Mouse (Mus musculus) midbrain, embryonic 12.5 days (tissue): ENCODE measurements around the gene Naa38. TPM values are rescaled to one million over a fixed set of nuclear protein-coding genes. Genes with fewer than 3 reads are reported as not detected.
A peak's percentile ranks its signal among the peaks of the same experiment; 100 is the strongest.

Source experiments
- ATAC-seq: fragments of 200-750 bp; cut with Nextera tagmentation; 2 replicates; pipeline ENCODE4 v1.8.0; 2017; ENCODE audit warnings: low read depth, moderate TSS enrichment, moderate library complexity; ENCODE audit not compliant: low FRiP score
- H3K27ac ChIP-seq: fragments of 300-500 bp; sonication (generic); replicated peaks from 2 replicates; pipeline ENCODE4 v1.5.1; 2016; ENCODE audit warnings: mild to moderate bottlenecking
- H3K27me3 ChIP-seq: fragments of 300-500 bp; sonication (generic); 2 replicates; pipeline ENCODE4 v1.6.1; 2016; ENCODE audit warnings: mild to moderate bottlenecking
- H3K36me3 ChIP-seq: fragments of 300-500 bp; sonication (generic); 2 replicates; pipeline ENCODE4 v1.6.1; 2016
- H3K4me1 ChIP-seq: fragments of 300-500 bp; sonication (generic); 2 replicates; pipeline ENCODE4 v1.6.1; 2016
- H3K4me2 ChIP-seq: fragments of 300-500 bp; sonication (generic); replicated peaks from 2 replicates; pipeline ENCODE4 v1.6.1; 2016; ENCODE audit warnings: mild to moderate bottlenecking, moderate library complexity
- H3K4me3 ChIP-seq: fragments of 300-500 bp; sonication (generic); 2 replicates; pipeline ENCODE4 v1.5.1; 2016; ENCODE audit warnings: mild to moderate bottlenecking
- H3K9ac ChIP-seq: fragments of 300-500 bp; sonication (generic); replicated peaks from 2 replicates; pipeline ENCODE4 v1.6.1; 2016; ENCODE audit warnings: mild to moderate bottlenecking, moderate library complexity
- H3K9me3 ChIP-seq: fragments of 300-500 bp; sonication (generic); 2 replicates; pipeline ENCODE4 v1.6.1; 2016; ENCODE audit warnings: mild to moderate bottlenecking
- WGBS: fragments of 180-500 bp; shearing (Covaris S2); methylation state at CpG from one replicate; pipeline ENCODE4 v1.1.7; 2016; 5-methylcytosine and 5-hydroxymethylcytosine counted together
- polyA plus RNA-seq: library from polyadenylated mRNA; unstranded; fragments of >200 nt; fragmentation: Nextera tagmentation; extraction: Ambion mirVana; gene quantifications from 2 replicates; pipeline ENCODE4 v1.2.1, GENCODE M21; 2016

The Naa38 gene
- polyA plus RNA-seq, 1 experiment from 2014 or later, result 105 TPM

GRCm38 (mm10) chr11:69367616-69368355 lies 27.5 kb upstream of the Naa38 start:
- WGBS, result under 1% methylated on average over 20 of the region's 22 CpGs
- peaks cover 62% of the 10 kb centered on the region for H3K4me1 ChIP-seq
- peak overlapping the region; percentile 87 for H3K4me2 ChIP-seq
- peak overlapping the region; percentile 100 for H3K27ac ChIP-seq
- no peaks in the 10 kb centered on the region for H3K9me3 ChIP-seq
- peak; percentile 16 for ATAC-seq
- H3K36me3 ChIP-seq, result peaks cover 26% of the 10 kb centered on the region
- H3K4me3 ChIP-seq, result peak overlapping the region; percentile 98
- H3K9ac ChIP-seq, result peak overlapping the region; percentile 99
- no peaks in the 10 kb centered on the region for H3K27me3 ChIP-seq

GRCm38 (mm10) chr11:69368356-69369214 lies 26.7 kb upstream of the Naa38 start:
- H3K4me3 ChIP-seq, result peak overlapping the region; percentile 98
- peaks cover 62% of the 10 kb centered on the region for H3K4me1 ChIP-seq
- peaks cover 24% of the 10 kb centered on the region for H3K36me3 ChIP-seq
- H3K9me3 ChIP-seq, result no peaks in the 10 kb centered on the region
- peak overlapping the region; percentile 100 for H3K27ac ChIP-seq
- H3K9ac ChIP-seq, result peak overlapping the region; percentile 99
- H3K4me2 ChIP-seq, result peak overlapping the region; percentile 87
- no peaks in the 10 kb centered on the region for H3K27me3 ChIP-seq
- 0 out of 2 replicates have a peak, but pooled peaks have one; percentile 24 for ATAC-seq
- WGBS, result under 1% methylated on average over 63 of the region's 106 CpGs

- no peak for ATAC-seq
- Histone ChIP-seq H3K27ac (peak within 1 kb of the TSS; percentile 100), H3K4me2 (peak within 1 kb of the TSS; percentile 87), H3K27me3 (no peaks in the 10 kb centered on the region), H3K9ac (peak within 1 kb of the TSS; percentile 99), H3K4me3 (peak within 1 kb of the TSS; percentile 98), H3K4me1 (peaks cover 56% of the 10 kb centered on the region), H3K9me3 (no peaks in the 10 kb centered on the region), H3K36me3 (peaks cover 16% of the 10 kb centered on the region)
- WGBS, result 4% methylated on average over 13 of the region's 34 CpGs
Observed at GRCm38 (mm10) chr11:69369215-69369989, 25.9 kb upstream of the Naa38 start, which contains the start of gene Chd3. Gene Chd3, minus strand, starts transcription at chr11:69369406.

- H3K4me1 ChIP-seq, result peaks cover 48% of the 10 kb centered on the region
Observed at GRCm38 (mm10) chr11:69369990-69370816, 25.1 kb upstream of the Naa38 start.

GRCm38 (mm10) chr11:69370817-69371215 lies 24.5 kb upstream of the Naa38 start:
- Histone ChIP-seq H3K4me3 (peak overlapping the region; percentile 17), H3K9me3 (no peaks in the 10 kb centered on the region), H3K4me1 (peaks cover 42% of the 10 kb centered on the region), H3K27ac (peak overlapping the region; percentile 78), H3K9ac (no peak overlapping the region; the same call in 1 of the 2 replicates), H3K4me2 (peak overlapping the region; percentile 39), H3K27me3 (no peaks in the 10 kb centered on the region), H3K36me3 (peaks cover 15% of the 10 kb centered on the region)
- no peak for ATAC-seq
- 14% methylated on average over 9 of the region's 9 CpGs for WGBS

More at GRCm38 (mm10) chr11:69369990-69370816, 25.1 kb upstream of the Naa38 start:
- Histone ChIP-seq H3K4me3 (peak overlapping the region; percentile 98), H3K9ac (peak overlapping the region; percentile 99), H3K4me2 (peak overlapping the region; percentile 87), H3K27me3 (no peaks in the 10 kb centered on the region), H3K27ac (peak overlapping the region; percentile 100), H3K9me3 (no peaks in the 10 kb centered on the region), H3K36me3 (peaks cover 15% of the 10 kb centered on the region)
- no peak for ATAC-seq
- 24% methylated on average over 2 of the region's 2 CpGs for WGBS

- H3K9ac ChIP-seq, result peak overlapping the region; percentile 34
Observed at GRCm38 (mm10) chr11:69371601-69372000, 23.7 kb upstream of the Naa38 start.

GRCm38 (mm10) chr11:69372056-69372779 lies 23.1 kb upstream of the Naa38 start:
- Histone ChIP-seq H3K9me3 (no peaks in the 10 kb centered on the region), H3K9ac (peak overlapping the region; percentile 34; the same call in 1 of the 2 replicates), H3K27me3 (no peaks in the 10 kb centered on the region), H3K27ac (peak overlapping the region; percentile 78), H3K4me1 (peaks cover 37% of the 10 kb centered on the region), H3K4me2 (peak overlapping the region; percentile 39), H3K36me3 (peaks cover 19% of the 10 kb centered on the region), H3K4me3 (0 out of 2 replicates have a peak overlapping the region, but pooled peaks have one; percentile 3)
- 58% methylated on average over 12 of the region's 12 CpGs for WGBS
- no peak for ATAC-seq

More at GRCm38 (mm10) chr11:69371601-69372000, 23.7 kb upstream of the Naa38 start:
- H3K36me3 ChIP-seq, result peaks cover 19% of the 10 kb centered on the region
- H3K4me1 ChIP-seq, result peaks cover 38% of the 10 kb centered on the region
- no peaks in the 10 kb centered on the region for H3K27me3 ChIP-seq
- peak overlapping the region; percentile 39 for H3K4me2 ChIP-seq
- H3K4me3 ChIP-seq, result no peak overlapping the region
- no peak for ATAC-seq
- no peaks in the 10 kb centered on the region for H3K9me3 ChIP-seq
- peak overlapping the region; percentile 78 for H3K27ac ChIP-seq
- 28% methylated on average over 12 of the region's 12 CpGs for WGBS

- H3K4me1 ChIP-seq, result peaks cover 31% of the 10 kb centered on the region
- peaks cover 19% of the 10 kb centered on the region for H3K36me3 ChIP-seq
- no peaks in the 10 kb centered on the region for H3K27me3 ChIP-seq
- no peaks in the 10 kb centered on the region for H3K9me3 ChIP-seq
- no peak overlapping the region for H3K4me3 ChIP-seq
- no peak overlapping the region for H3K4me2 ChIP-seq
- ATAC-seq, result no peak
- peak overlapping the region; percentile 78; the same call in 1 of the 2 replicates for H3K27ac ChIP-seq
- H3K9ac ChIP-seq, result no peak overlapping the region
- WGBS, result 67% methylated on average over 3 of the region's 3 CpGs
Observed at GRCm38 (mm10) chr11:69372780-69373170, 22.5 kb upstream of the Naa38 start.

GRCm38 (mm10) chr11:69373223-69373965 lies 21.9 kb upstream of the Naa38 start:
- Histone ChIP-seq H3K27ac (no peak overlapping the region), H3K9ac (no peak overlapping the region), H3K36me3 (peaks cover 19% of the 10 kb centered on the region), H3K9me3 (no peaks in the 10 kb centered on the region), H3K4me2 (no peak overlapping the region), H3K27me3 (no peaks in the 10 kb centered on the region), H3K4me1 (peaks cover 26% of the 10 kb centered on the region), H3K4me3 (no peak overlapping the region)
- ATAC-seq, result no peak
- 90% methylated on average over 16 of the region's 16 CpGs for WGBS

- 89% methylated on average over 4 of the region's 4 CpGs for WGBS
- Histone ChIP-seq H3K27me3 (no peaks in the 10 kb centered on the region), H3K9me3 (no peaks in the 10 kb centered on the region), H3K36me3 (peaks cover 19% of the 10 kb centered on the region), H3K27ac (no peak overlapping the region), H3K4me1 (peaks cover 19% of the 10 kb centered on the region), H3K9ac (no peak overlapping the region), H3K4me3 (no peak overlapping the region), H3K4me2 (no peak overlapping the region)
- no peak for ATAC-seq
Observed at GRCm38 (mm10) chr11:69375646-69376045, 19.6 kb upstream of the Naa38 start.
